Mouse (Mus musculus) limb, embryonic 11.5 days (tissue): ENCODE data around the gene Ovol1. TPM values are rescaled to one million over a fixed set of nuclear protein-coding genes. Genes with fewer than 3 reads are reported as not detected.

Source experiments
- ATAC-seq: fragments of 200-750 bp; cut with Nextera tagmentation; 2 replicates; pipeline ENCODE4 v1.8.0; 2017; ENCODE audit warnings: low read depth; ENCODE audit not compliant: insufficient number of reproducible peaks, low FRiP score, low TSS enrichment
- DNase-seq: peaks from one replicate; pipeline ENCODE4 v3.0.0-alpha.2; 2015; ENCODE audit warnings: low spot score
- H3K27ac ChIP-seq: fragments of 300-500 bp; sonication (generic); replicated peaks from 2 replicates; pipeline ENCODE4 v1.5.1; 2014; ENCODE audit warnings: low read depth, mild to moderate bottlenecking, low read length
- H3K27me3 ChIP-seq: fragments of 300-500 bp; sonication (generic); 2 replicates; pipeline ENCODE4 v1.6.1; 2014; ENCODE audit warnings: mild to moderate bottlenecking, low read length, mixed read lengths; ENCODE audit not compliant: control insufficient read depth, insufficient read depth
- H3K36me3 ChIP-seq: fragments of 300-500 bp; sonication (generic); 2 replicates; pipeline ENCODE4 v1.6.1; 2014; ENCODE audit warnings: mild to moderate bottlenecking, low read length, moderate library complexity, mixed read lengths; ENCODE audit not compliant: control insufficient read depth, insufficient read depth
- H3K4me1 ChIP-seq: fragments of 300-500 bp; sonication (generic); 2 replicates; pipeline ENCODE4 v1.6.1; 2014; ENCODE audit warnings: low read length, mixed read lengths; ENCODE audit not compliant: control insufficient read depth, insufficient read depth
- H3K4me2 ChIP-seq: fragments of 300-500 bp; sonication (generic); 2 replicates; pipeline ENCODE4 v1.6.1; 2014; ENCODE audit warnings: low read depth, mild to moderate bottlenecking, moderate library complexity; ENCODE audit not compliant: severe bottlenecking
- H3K4me3 ChIP-seq: fragments of 300-500 bp; sonication (generic); 2 replicates; pipeline ENCODE4 v1.5.1; 2014; ENCODE audit warnings: low read depth, low read length
- H3K9ac ChIP-seq: fragments of 300-500 bp; sonication (generic); 2 replicates; pipeline ENCODE4 v1.6.1; 2014; ENCODE audit warnings: mild to moderate bottlenecking, low read length
- H3K9me3 ChIP-seq: fragments of 300-500 bp; sonication (generic); 2 replicates; pipeline ENCODE4 v1.6.1; 2016; ENCODE audit warnings: low read length; ENCODE audit not compliant: control insufficient read depth
- WGBS: fragments of 180-500 bp; shearing (Covaris S2); extraction: QIAGEN DNeasy Blood & Tissue Kit; methylation state at CpG from one replicate; pipeline ENCODE4 v1.1.7; 2014; 5-methylcytosine and 5-hydroxymethylcytosine counted together
- polyA plus RNA-seq: library from polyadenylated mRNA; unstranded; fragments of >200 nt; fragmentation: Nextera tagmentation; extraction: Ambion mirVana; gene quantifications from 2 replicates; pipeline ENCODE4 v1.2.1, GENCODE M21; 2014

Gene Ovol1
- polyA plus RNA-seq, 1 experiment from 2014 or later = 0.79 TPM

- H3K27ac ChIP-seq = peak within 1 kb of the TSS; percentile 49; the same call in 1 of the 2 replicates
- no peaks in the 10 kb centered on the region for H3K27me3 ChIP-seq
- H3K4me3 ChIP-seq = peak within 1 kb of the TSS; percentile 94
- peaks cover 22% of the 10 kb centered on the region for H3K36me3 ChIP-seq
- no peaks in the 10 kb centered on the region for H3K9me3 ChIP-seq
- peak within 1 kb of the TSS; percentile 84 for H3K4me2 ChIP-seq
- H3K9ac ChIP-seq = peak within 1 kb of the TSS; percentile 90
- DNase-seq = peak; percentile 84
- ATAC-seq = peak; percentile 83
- peaks cover 8% of the 10 kb centered on the region for H3K4me1 ChIP-seq
- WGBS = under 1% methylated on average over 59 of the region's 64 CpGs
These were observed 41.5 kb upstream of the Ovol1 start, which contains the start of gene Rnaseh2c for GRCm38 (mm10) chr19:5601752-5602541. TSS of gene Rnaseh2c (plus strand) at chr19:5601873.

- no peak overlapping the region for H3K9ac ChIP-seq
- no peak overlapping the region for H3K4me2 ChIP-seq
- DNase-seq = no peak
- no peaks in the 10 kb centered on the region for H3K27me3 ChIP-seq
- H3K9me3 ChIP-seq = no peaks in the 10 kb centered on the region
- no peak overlapping the region for H3K4me3 ChIP-seq
- 82% methylated on average over 4 of the region's 4 CpGs for WGBS
- H3K4me1 ChIP-seq = peaks cover 8% of the 10 kb centered on the region
- ATAC-seq = no peak
- peaks cover 3% of the 10 kb centered on the region; the same call in 1 of the 2 replicates for H3K36me3 ChIP-seq
- no peak overlapping the region for H3K27ac ChIP-seq
These were observed 38.8 kb upstream of the Ovol1 start for GRCm38 (mm10) chr19:5599224-5599623.

GRCm38 (mm10) chr19:5591888-5592287 is 31.4 kb upstream of the Ovol1 start:
- Histone ChIP-seq H3K27ac (no peak overlapping the region), H3K4me2 (no peak overlapping the region), H3K36me3 (no peaks in the 10 kb centered on the region), H3K27me3 (no peaks in the 10 kb centered on the region), H3K9ac (no peak overlapping the region), H3K4me1 (no peaks in the 10 kb centered on the region), H3K4me3 (no peak overlapping the region), H3K9me3 (no peaks in the 10 kb centered on the region)
- DNase-seq (no peak), ATAC-seq (no peak)
- 88% methylated on average over 6 of the region's 6 CpGs for WGBS

- H3K27me3 ChIP-seq = no peaks in the 10 kb centered on the region
- ATAC-seq = no peak
- H3K36me3 ChIP-seq = no peaks in the 10 kb centered on the region
- 73% methylated on average over 9 of the region's 9 CpGs for WGBS
- no peak overlapping the region for H3K4me2 ChIP-seq
- no peak overlapping the region for H3K27ac ChIP-seq
- H3K9ac ChIP-seq = no peak overlapping the region
- H3K4me1 ChIP-seq = no peaks in the 10 kb centered on the region
- no peaks in the 10 kb centered on the region for H3K9me3 ChIP-seq
- no peak for DNase-seq
- H3K4me3 ChIP-seq = no peak overlapping the region
These were observed 28.7 kb upstream of the Ovol1 start for GRCm38 (mm10) chr19:5589159-5589558.

GRCm38 (mm10) chr19:5581995-5582394 is 21.5 kb upstream of the Ovol1 start:
- WGBS = 93% methylated on average over 2 of the region's 2 CpGs
- no peaks in the 10 kb centered on the region for H3K4me1 ChIP-seq
- DNase-seq (no peak), ATAC-seq (no peak)
- H3K27ac ChIP-seq = no peak overlapping the region
- no peak overlapping the region for H3K4me2 ChIP-seq
- no peaks in the 10 kb centered on the region for H3K27me3 ChIP-seq
- H3K9me3 ChIP-seq = no peaks in the 10 kb centered on the region
- no peaks in the 10 kb centered on the region for H3K36me3 ChIP-seq
- no peak overlapping the region for H3K9ac ChIP-seq
- H3K4me3 ChIP-seq = no peak overlapping the region

- no peak overlapping the region for H3K9ac ChIP-seq
- no peaks in the 10 kb centered on the region for H3K9me3 ChIP-seq
- no peaks in the 10 kb centered on the region for H3K36me3 ChIP-seq
- H3K4me3 ChIP-seq = no peak overlapping the region
- no peak overlapping the region for H3K4me2 ChIP-seq
- no peaks in the 10 kb centered on the region for H3K4me1 ChIP-seq
- H3K27ac ChIP-seq = no peak overlapping the region
- ATAC-seq (no peak), DNase-seq (no peak)
- WGBS = 85% methylated on average over 6 of the region's 6 CpGs
- no peaks in the 10 kb centered on the region for H3K27me3 ChIP-seq
These were observed 20.3 kb upstream of the Ovol1 start for GRCm38 (mm10) chr19:5580776-5581175.

GRCm38 (mm10) chr19:5579971-5580370 is 19.5 kb upstream of the Ovol1 start:
- Histone ChIP-seq H3K27me3 (no peaks in the 10 kb centered on the region), H3K4me2 (no peak overlapping the region), H3K36me3 (no peaks in the 10 kb centered on the region), H3K4me1 (no peaks in the 10 kb centered on the region), H3K4me3 (no peak overlapping the region), H3K27ac (no peak overlapping the region), H3K9ac (no peak overlapping the region), H3K9me3 (no peaks in the 10 kb centered on the region)
- DNase-seq (no peak), ATAC-seq (no peak)
- 78% methylated on average over 4 of the region's 4 CpGs for WGBS

GRCm38 (mm10) chr19:5575336-5575735 is 14.9 kb upstream of the Ovol1 start:
- ATAC-seq = no peak
- Histone ChIP-seq H3K4me1 (no peaks in the 10 kb centered on the region), H3K4me3 (no peak overlapping the region), H3K27ac (no peak overlapping the region), H3K27me3 (no peaks in the 10 kb centered on the region), H3K36me3 (no peaks in the 10 kb centered on the region), H3K9ac (no peak overlapping the region), H3K4me2 (no peak overlapping the region), H3K9me3 (no peaks in the 10 kb centered on the region)
- WGBS = 98% methylated on average over 1 of the region's 1 CpGs
- no peak for DNase-seq
